Mouse (Mus musculus) heart, embryonic 12.5 days (tissue): ENCODE results near the gene Slc17a5. TPM values are rescaled to one million over a fixed set of nuclear protein-coding genes. Genes with fewer than 3 reads are reported as not detected.

Source experiments
- ATAC-seq: fragments of 200-750 bp; cut with Nextera tagmentation; 2 replicates; pipeline ENCODE4 v1.8.0; 2017; ENCODE audit warnings: moderate TSS enrichment, moderate library complexity; ENCODE audit not compliant: insufficient number of reproducible peaks, low FRiP score
- H3K27ac ChIP-seq: fragments of 300-500 bp; sonication (generic); 2 replicates; pipeline ENCODE4 v1.5.1; 2016; ENCODE audit warnings: mild to moderate bottlenecking, moderate library complexity; ENCODE audit not compliant: poor library complexity, severe bottlenecking
- H3K27me3 ChIP-seq: fragments of 300-500 bp; sonication (generic); replicated peaks from 2 replicates; pipeline ENCODE4 v1.6.1; 2016; ENCODE audit warnings: mild to moderate bottlenecking, moderate library complexity
- H3K36me3 ChIP-seq: fragments of 300-500 bp; sonication (generic); 2 replicates; pipeline ENCODE4 v1.6.1; 2016; ENCODE audit warnings: mild to moderate bottlenecking, moderate library complexity
- H3K4me1 ChIP-seq: fragments of 300-500 bp; sonication (generic); replicated peaks from 2 replicates; pipeline ENCODE4 v1.6.1; 2016; ENCODE audit warnings: mild to moderate bottlenecking
- H3K4me2 ChIP-seq: fragments of 300-500 bp; sonication (generic); 2 replicates; pipeline ENCODE4 v1.6.1; 2016; ENCODE audit warnings: mild to moderate bottlenecking, moderate library complexity
- H3K4me3 ChIP-seq: fragments of 300-500 bp; sonication (generic); 2 replicates; pipeline ENCODE4 v1.5.1; 2016; ENCODE audit warnings: mild to moderate bottlenecking
- H3K9ac ChIP-seq: fragments of 300-500 bp; sonication (generic); 2 replicates; pipeline ENCODE4 v1.6.1; 2016; ENCODE audit warnings: mild to moderate bottlenecking, moderate library complexity
- H3K9me3 ChIP-seq: fragments of 300-500 bp; sonication (generic); replicated peaks from 2 replicates; pipeline ENCODE4 v1.6.1; 2016; ENCODE audit warnings: mild to moderate bottlenecking, moderate library complexity
- WGBS: fragments of 180-500 bp; shearing (Covaris S2); methylation state at CpG from one replicate; pipeline ENCODE4 v1.1.7; 2016; 5-methylcytosine and 5-hydroxymethylcytosine counted together
- polyA plus RNA-seq: library from polyadenylated mRNA; unstranded; fragments of >200 nt; fragmentation: Nextera tagmentation; extraction: Ambion mirVana; gene quantifications from 2 replicates; pipeline ENCODE4 v1.2.1, GENCODE M21; 2016

Gene Slc17a5
- polyA plus RNA-seq, 1 experiment from 2014 or later = 8.5 TPM

GRCm38 (mm10) chr9:78558586-78559214, 29.1 kb downstream of the Slc17a5 start:
- Histone ChIP-seq H3K27ac (no peak overlapping the region), H3K27me3 (no peaks in the 10 kb centered on the region), H3K36me3 (no peaks in the 10 kb centered on the region), H3K4me1 (0 out of 2 replicates have a peak, but pooled peaks cover 6% of the 10 kb centered on the region), H3K9me3 (no peaks in the 10 kb centered on the region), H3K4me2 (no peak overlapping the region), H3K4me3 (no peak overlapping the region), H3K9ac (no peak overlapping the region)
- ATAC-seq = no peak; the same call in 1 of the 2 replicates
- WGBS = 65% methylated on average over 8 of the region's 8 CpGs

DNA sequence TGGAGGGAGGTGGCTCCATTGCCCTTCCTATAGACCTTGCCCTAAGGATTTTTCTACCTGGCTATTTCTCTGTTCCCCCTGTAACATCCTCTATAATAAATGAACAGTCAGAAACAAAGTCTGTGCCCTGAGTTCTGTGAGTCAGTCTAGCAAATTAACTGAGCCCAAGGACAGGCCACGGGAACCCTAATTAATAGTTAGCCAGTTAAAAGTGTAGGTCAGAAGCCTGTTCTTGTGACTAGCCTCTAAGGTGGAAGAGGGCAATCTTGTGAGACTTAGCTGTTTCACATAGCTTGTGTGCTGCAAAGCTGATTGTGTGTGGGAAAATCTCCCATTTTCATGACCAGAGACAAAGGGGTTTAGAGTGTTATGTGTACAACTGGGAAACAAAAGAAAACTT, 30.8 kb downstream of the Slc17a5 start:
- no peak for ATAC-seq
- peaks cover 4% of the 10 kb centered on the region; the same call in 1 of the 2 replicates for H3K36me3 ChIP-seq

GRCm38 (mm10) chr9:78552984-78553383, 34.9 kb downstream of the Slc17a5 start:
- no peak overlapping the region for H3K9ac ChIP-seq
- no peak overlapping the region for H3K4me3 ChIP-seq
- no peaks in the 10 kb centered on the region for H3K9me3 ChIP-seq
- no peaks in the 10 kb centered on the region for H3K4me1 ChIP-seq
- H3K27ac ChIP-seq = no peak overlapping the region
- 33% methylated on average over 12 of the region's 12 CpGs for WGBS
- no peak overlapping the region for H3K4me2 ChIP-seq
- ATAC-seq = no peak
- H3K36me3 ChIP-seq = peaks cover 4% of the 10 kb centered on the region; the same call in 1 of the 2 replicates
- H3K27me3 ChIP-seq = no peaks in the 10 kb centered on the region

More for the DNA sequence above, 30.8 kb downstream of the Slc17a5 start:
- no peaks in the 10 kb centered on the region for H3K27me3 ChIP-seq
- 0 out of 2 replicates have a peak, but pooled peaks cover 6% of the 10 kb centered on the region for H3K4me1 ChIP-seq
- H3K4me2 ChIP-seq = no peak overlapping the region
- WGBS = 75% methylated on average over 1 of the region's 1 CpGs
- H3K9me3 ChIP-seq = no peaks in the 10 kb centered on the region
- no peak overlapping the region for H3K9ac ChIP-seq
- H3K27ac ChIP-seq = no peak overlapping the region
- no peak overlapping the region for H3K4me3 ChIP-seq

- Histone ChIP-seq H3K27me3 (no peaks in the 10 kb centered on the region), H3K9ac (no peak overlapping the region), H3K27ac (no peak overlapping the region), H3K4me2 (no peak overlapping the region), H3K36me3 (peaks cover 4% of the 10 kb centered on the region; the same call in 1 of the 2 replicates), H3K4me1 (no peaks in the 10 kb centered on the region), H3K4me3 (no peak overlapping the region), H3K9me3 (no peaks in the 10 kb centered on the region)
- ATAC-seq = no peak
- 58% methylated on average over 4 of the region's 4 CpGs for WGBS
Observed at GRCm38 (mm10) chr9:78551761-78552160, 36.1 kb downstream of the Slc17a5 start.

DNA sequence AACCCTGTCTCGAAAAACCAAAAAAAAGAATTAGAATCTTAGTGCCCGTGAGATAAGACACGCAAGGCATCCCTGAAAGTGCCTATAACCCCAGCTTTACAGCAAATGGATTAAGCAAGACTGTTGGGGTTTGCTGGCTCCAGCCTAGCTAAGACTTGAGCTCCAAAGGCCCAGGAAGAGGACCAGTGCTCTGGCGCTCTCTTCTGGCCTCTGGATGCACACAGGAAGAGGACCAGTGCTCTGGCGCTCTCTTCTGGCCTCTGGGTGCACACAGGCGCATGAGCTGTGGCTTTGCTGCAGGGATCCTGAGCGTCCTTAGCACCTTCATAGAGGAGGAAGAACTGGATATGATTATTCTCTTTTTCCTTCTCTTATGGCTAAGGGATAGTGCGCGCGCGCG, 40.1 kb downstream of the Slc17a5 start:
- no peak overlapping the region for H3K9ac ChIP-seq
- no peak for ATAC-seq
- 78% methylated on average over 12 of the region's 12 CpGs for WGBS
- H3K27me3 ChIP-seq = no peaks in the 10 kb centered on the region
- no peak overlapping the region for H3K4me2 ChIP-seq
- H3K4me1 ChIP-seq = no peaks in the 10 kb centered on the region
- no peak overlapping the region for H3K27ac ChIP-seq
- no peak overlapping the region for H3K4me3 ChIP-seq
- H3K36me3 ChIP-seq = peaks cover 4% of the 10 kb centered on the region; the same call in 1 of the 2 replicates
- no peaks in the 10 kb centered on the region for H3K9me3 ChIP-seq

DNA sequence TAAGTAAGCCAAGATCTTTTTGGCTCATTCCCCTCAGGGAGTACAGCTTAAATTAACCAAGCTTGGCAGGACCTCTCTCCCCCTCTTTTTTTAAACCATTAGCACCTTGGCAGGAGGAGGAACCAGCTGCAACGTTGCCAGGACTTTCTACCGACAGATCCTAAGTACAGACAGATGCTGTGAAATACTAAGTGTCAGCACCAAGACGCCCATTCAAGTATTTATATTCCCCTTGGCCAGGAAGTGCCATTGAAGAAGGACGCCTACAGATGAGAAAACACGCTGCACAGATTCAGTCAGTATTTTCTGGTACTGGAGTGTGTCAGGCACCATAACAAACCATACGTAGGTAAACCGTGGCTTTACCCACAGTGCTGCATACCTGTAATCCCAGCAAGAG, 40.9 kb downstream of the Slc17a5 start:
- 52% methylated on average over 7 of the region's 7 CpGs for WGBS
- no peak overlapping the region for H3K9ac ChIP-seq
- H3K27me3 ChIP-seq = no peaks in the 10 kb centered on the region

GRCm38 (mm10) chr9:78541758-78542157, 46.1 kb downstream of the Slc17a5 start:
- Histone ChIP-seq H3K4me1 (peaks cover 12% of the 10 kb centered on the region), H3K27ac (no peak overlapping the region), H3K4me3 (no peak overlapping the region), H3K36me3 (no peaks in the 10 kb centered on the region), H3K9me3 (no peaks in the 10 kb centered on the region), H3K4me2 (no peak overlapping the region), H3K27me3 (no peaks in the 10 kb centered on the region), H3K9ac (no peak overlapping the region)
- no peak for ATAC-seq
- WGBS = 93% methylated on average over 14 of the region's 14 CpGs

More for the DNA sequence above, 40.9 kb downstream of the Slc17a5 start:
- H3K27ac ChIP-seq = no peak overlapping the region
- no peak for ATAC-seq
- no peak overlapping the region for H3K4me2 ChIP-seq
- no peaks in the 10 kb centered on the region; the same call in 1 of the 2 replicates for H3K36me3 ChIP-seq
- H3K4me1 ChIP-seq = no peaks in the 10 kb centered on the region
- no peaks in the 10 kb centered on the region for H3K9me3 ChIP-seq
- H3K4me3 ChIP-seq = no peak overlapping the region

- Histone ChIP-seq H3K27ac (peak overlapping the region; percentile 46; the same call in 1 of the 2 replicates), H3K27me3 (no peaks in the 10 kb centered on the region), H3K9me3 (no peaks in the 10 kb centered on the region), H3K4me1 (peaks cover 12% of the 10 kb centered on the region), H3K4me2 (0 out of 2 replicates have a peak overlapping the region, but pooled peaks have one; percentile 35), H3K9ac (no peak overlapping the region), H3K4me3 (no peak overlapping the region), H3K36me3 (no peaks in the 10 kb centered on the region)
- no peak for ATAC-seq
- 21% methylated on average over 6 of the region's 6 CpGs for WGBS
Observed at GRCm38 (mm10) chr9:78538421-78538820, 49.4 kb downstream of the Slc17a5 start.

DNA sequence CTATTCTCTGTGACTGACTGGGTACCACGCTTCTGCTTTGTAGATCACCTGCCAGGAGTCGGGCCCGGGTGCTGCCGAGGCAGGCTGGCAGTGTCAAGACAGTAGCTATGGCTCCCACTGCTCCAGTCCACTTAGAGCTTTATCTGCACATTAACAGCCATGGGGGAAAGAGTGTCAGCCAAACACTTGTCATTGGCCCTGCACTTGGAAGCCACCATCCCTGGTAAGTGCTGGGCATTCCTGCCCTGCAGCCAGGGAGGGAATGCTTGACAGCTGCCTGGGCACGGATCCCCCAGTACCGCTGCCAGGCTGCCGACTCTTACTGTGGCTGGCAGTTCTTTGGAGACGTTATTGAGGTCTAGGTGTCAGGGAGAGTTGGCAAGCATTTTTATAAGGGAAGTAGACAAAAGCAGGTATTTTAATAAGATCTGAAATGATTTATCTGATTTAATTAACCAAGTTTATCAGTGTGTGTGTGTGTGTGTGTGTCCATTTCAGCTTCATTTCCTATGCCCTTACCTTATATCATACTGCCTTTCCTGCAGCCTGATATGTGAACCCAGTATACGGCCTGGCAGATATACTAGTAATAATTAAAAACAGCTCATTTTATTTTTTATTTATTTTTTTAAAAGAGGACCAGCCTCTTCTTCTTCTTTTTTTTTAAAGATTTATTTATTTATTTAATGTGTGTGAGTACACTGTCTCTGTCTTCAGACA, 50.5 kb downstream of the Slc17a5 start:
- no peak for ATAC-seq
- peaks cover 17% of the 10 kb centered on the region for H3K4me1 ChIP-seq
- no peaks in the 10 kb centered on the region for H3K9me3 ChIP-seq
- 70% methylated on average over 9 of the region's 9 CpGs for WGBS
- no peak overlapping the region for H3K4me3 ChIP-seq
- H3K27me3 ChIP-seq = no peaks in the 10 kb centered on the region
- no peak overlapping the region for H3K9ac ChIP-seq
- H3K4me2 ChIP-seq = 0 out of 2 replicates have a peak overlapping the region, but pooled peaks have one; percentile 11
- no peak overlapping the region for H3K27ac ChIP-seq
- no peaks in the 10 kb centered on the region for H3K36me3 ChIP-seq

GRCm38 (mm10) chr9:78534606-78535005, 53.2 kb downstream of the Slc17a5 start:
- no peak overlapping the region for H3K4me3 ChIP-seq
- H3K27ac ChIP-seq = no peak overlapping the region
- no peak overlapping the region for H3K4me2 ChIP-seq
- 79% methylated on average over 7 of the region's 7 CpGs for WGBS
- no peak for ATAC-seq
- no peaks in the 10 kb centered on the region for H3K36me3 ChIP-seq
- H3K9me3 ChIP-seq = no peaks in the 10 kb centered on the region
- no peaks in the 10 kb centered on the region for H3K27me3 ChIP-seq
- peaks cover 25% of the 10 kb centered on the region for H3K4me1 ChIP-seq
- H3K9ac ChIP-seq = no peak overlapping the region

GRCm38 (mm10) chr9:78533296-78533935, 54.4 kb downstream of the Slc17a5 start:
- no peaks in the 10 kb centered on the region for H3K36me3 ChIP-seq
- H3K27me3 ChIP-seq = no peaks in the 10 kb centered on the region
- no peaks in the 10 kb centered on the region for H3K9me3 ChIP-seq
- no peak for ATAC-seq
- H3K4me1 ChIP-seq = peaks cover 22% of the 10 kb centered on the region
- no peak overlapping the region for H3K27ac ChIP-seq
- H3K9ac ChIP-seq = no peak overlapping the region
- WGBS = 81% methylated on average over 18 of the region's 18 CpGs
- no peak overlapping the region for H3K4me3 ChIP-seq
- no peak overlapping the region for H3K4me2 ChIP-seq
